Mouse (Mus musculus) forebrain, embryonic 11.5 days (tissue): ENCODE results near the gene Gm7929. TPM values are rescaled to one million over a fixed set of nuclear protein-coding genes. Genes with fewer than 3 reads are reported as not detected.
"Not testable (repeated sequence)": the region's sequence is repeated elsewhere in the genome, so short reads cannot be mapped to it uniquely, and the experiment has no call there.

Experiments used
- ATAC-seq: fragments of 200-750 bp; cut with Nextera tagmentation; replicated peaks from 2 replicates; pipeline ENCODE4 v1.8.0; 2017; ENCODE audit warnings: moderate TSS enrichment; ENCODE audit not compliant: low FRiP score
- DNase-seq: peaks from one replicate; pipeline ENCODE4 v3.0.0-alpha.2; 2017; ENCODE audit warnings: low spot score
- H3K27ac ChIP-seq: fragments of 300-500 bp; sonication (generic); 2 replicates; pipeline ENCODE4 v1.5.1; 2014; ENCODE audit warnings: low read depth, low read length
- H3K27me3 ChIP-seq: fragments of 300-500 bp; sonication (generic); 2 replicates; pipeline ENCODE4 v1.6.1; 2014; ENCODE audit warnings: mild to moderate bottlenecking, low read length, mixed read lengths; ENCODE audit not compliant: control insufficient read depth, insufficient read depth
- H3K36me3 ChIP-seq: fragments of 300-500 bp; sonication (generic); 2 replicates; pipeline ENCODE4 v1.6.1; 2014; ENCODE audit warnings: mild to moderate bottlenecking, low read length, moderate library complexity, mixed read lengths; ENCODE audit not compliant: control insufficient read depth, insufficient read depth
- H3K4me1 ChIP-seq: fragments of 300-500 bp; sonication (generic); replicated peaks from 2 replicates; pipeline ENCODE4 v1.6.1; 2014; ENCODE audit warnings: low read length, mixed read lengths; ENCODE audit not compliant: control insufficient read depth, insufficient read depth
- H3K4me2 ChIP-seq: fragments of 300-500 bp; sonication (generic); 2 replicates; pipeline ENCODE4 v1.6.1; 2014; ENCODE audit warnings: low read depth, mild to moderate bottlenecking, low read length, moderate library complexity, mixed read lengths; ENCODE audit not compliant: severe bottlenecking
- H3K4me3 ChIP-seq: fragments of 300-500 bp; sonication (generic); 2 replicates; pipeline ENCODE4 v1.5.1; 2014; ENCODE audit warnings: low read depth, low read length
- H3K9ac ChIP-seq: fragments of 300-500 bp; sonication (generic); 2 replicates; pipeline ENCODE4 v1.6.1; 2014; ENCODE audit warnings: low read length
- H3K9me3 ChIP-seq: fragments of 300-500 bp; sonication (generic); 2 replicates; pipeline ENCODE4 v1.6.1; 2016; ENCODE audit warnings: low read length, mixed read lengths; ENCODE audit not compliant: control insufficient read depth
- WGBS: fragments of 180-500 bp; shearing (Covaris S2); extraction: QIAGEN DNeasy Blood & Tissue Kit; methylation state at CpG from one replicate; pipeline ENCODE4 v1.1.7; 2014; 5-methylcytosine and 5-hydroxymethylcytosine counted together
- polyA plus RNA-seq: library from polyadenylated mRNA; unstranded; fragments of >200 nt; fragmentation: Nextera tagmentation; extraction: Ambion mirVana; gene quantifications from 2 replicates; pipeline ENCODE4 v1.2.1, GENCODE M21; 2014

The Gm7929 gene
- not detected in 2 replicates for polyA plus RNA-seq

DNA sequence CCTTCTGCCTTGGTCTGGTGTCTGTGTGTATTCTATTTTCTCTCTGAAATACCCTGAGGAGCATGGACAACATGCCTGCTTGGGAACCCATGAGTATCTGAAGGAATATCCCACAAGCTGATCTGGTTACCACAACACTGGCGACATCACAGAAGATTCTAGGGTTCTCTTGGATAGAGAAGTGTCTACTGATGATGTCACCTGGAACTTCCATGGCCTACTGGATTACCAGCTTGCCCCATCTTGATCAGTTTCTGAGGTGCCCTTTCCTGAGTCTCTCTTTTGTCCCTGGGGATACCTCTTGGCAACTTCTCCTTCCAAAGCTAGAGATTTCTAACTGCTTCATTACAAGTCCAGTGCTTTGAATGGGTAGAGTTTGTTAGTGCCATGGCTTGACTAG is at the start of gene Gm7929:
Gene Gm7929, minus strand, starts transcription at position 101 of the 400 bp plus-strand sequence.
- not testable (repeated sequence) for H3K27me3 ChIP-seq, DNase-seq, H3K36me3 ChIP-seq, H3K4me3 ChIP-seq, H3K9me3 ChIP-seq, H3K27ac ChIP-seq, H3K9ac ChIP-seq, ATAC-seq, H3K4me1 ChIP-seq, H3K4me2 ChIP-seq
- no CpG with 5 or more reads among the region's 1 CpGs for WGBS

DNA sequence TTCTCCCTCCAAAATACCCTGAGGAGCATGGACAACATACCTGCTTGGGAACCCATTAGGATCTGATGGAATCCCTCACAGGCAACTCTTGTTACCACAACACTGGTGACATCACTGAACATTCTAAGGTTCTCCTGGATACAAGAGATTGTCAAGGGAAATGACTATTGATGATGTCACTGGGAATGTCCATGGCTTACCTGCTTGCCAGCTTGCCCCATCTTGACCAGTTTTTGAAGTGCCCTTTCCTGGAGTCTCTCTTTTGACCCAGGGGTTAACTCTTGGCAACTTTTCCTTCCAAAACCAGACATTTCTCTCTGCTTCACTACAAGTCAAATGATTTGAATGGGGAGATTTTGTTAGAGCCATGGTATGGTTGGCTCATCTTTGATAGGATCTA is 21.9 kb upstream of the Gm7929 start, which contains the start of gene Gm47189:
Gene Gm47189, minus strand, starts transcription at position 101 of the 400 bp plus-strand sequence.
- not testable (repeated sequence) for H3K27me3 ChIP-seq, H3K9me3 ChIP-seq, H3K27ac ChIP-seq, H3K4me2 ChIP-seq, H3K4me3 ChIP-seq, H3K9ac ChIP-seq, H3K4me1 ChIP-seq, DNase-seq, ATAC-seq, H3K36me3 ChIP-seq

DNA sequence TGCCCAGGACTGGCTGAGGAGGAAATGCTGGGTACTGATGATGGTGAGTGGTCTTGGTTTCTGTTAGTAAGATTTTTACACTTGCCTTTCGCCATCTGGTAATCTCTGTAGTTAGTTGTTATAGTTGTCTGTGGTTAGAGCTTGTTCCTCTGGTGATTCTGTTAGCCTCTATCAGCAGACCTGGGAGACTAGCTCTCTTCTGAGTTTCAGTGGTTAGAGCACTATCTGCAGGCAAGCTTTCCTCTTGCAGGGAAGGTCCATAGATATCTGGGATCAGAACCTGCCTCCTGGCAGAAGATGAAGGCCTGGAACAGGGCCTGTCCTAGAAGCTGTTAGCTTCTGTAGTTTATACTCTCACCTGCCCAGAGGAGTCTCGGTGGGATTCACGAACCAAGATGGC is 5.5 kb upstream of the Gm7929 start:
- H3K4me1 ChIP-seq, H3K4me3 ChIP-seq, H3K9ac ChIP-seq, H3K27ac ChIP-seq, H3K4me2 ChIP-seq, H3K27me3 ChIP-seq, ATAC-seq, H3K9me3 ChIP-seq, H3K36me3 ChIP-seq, DNase-seq: not testable (repeated sequence)
- 84% methylated on average over 2 of the region's 3 CpGs for WGBS

DNA sequence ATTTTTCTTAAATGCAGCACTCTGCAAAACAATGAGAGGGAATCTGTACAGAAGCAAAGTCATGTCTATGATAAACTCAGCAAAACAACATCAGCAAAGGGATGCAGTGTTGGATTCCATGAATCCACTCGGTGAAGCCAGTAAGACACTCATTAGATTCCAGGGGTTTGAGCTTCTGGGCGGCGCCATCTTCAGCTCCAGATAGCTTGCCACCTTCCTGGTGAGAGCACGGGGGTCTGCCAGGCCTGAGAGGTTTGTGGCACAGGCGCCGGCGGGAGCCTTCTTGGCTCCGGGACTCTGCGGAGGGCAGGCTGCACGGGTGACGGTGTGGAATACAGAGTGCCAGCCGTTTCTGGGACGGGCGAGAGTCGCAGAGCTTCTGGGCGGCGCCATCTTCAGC is 27.0 kb downstream of the Gm7929 start:
- H3K36me3 ChIP-seq, H3K9ac ChIP-seq, H3K9me3 ChIP-seq, H3K27ac ChIP-seq, ATAC-seq, H3K4me3 ChIP-seq, H3K27me3 ChIP-seq, H3K4me1 ChIP-seq, H3K4me2 ChIP-seq: not testable (repeated sequence)
- 68% methylated on average over 14 of the region's 17 CpGs for WGBS
- peak; percentile 16 for DNase-seq

DNA sequence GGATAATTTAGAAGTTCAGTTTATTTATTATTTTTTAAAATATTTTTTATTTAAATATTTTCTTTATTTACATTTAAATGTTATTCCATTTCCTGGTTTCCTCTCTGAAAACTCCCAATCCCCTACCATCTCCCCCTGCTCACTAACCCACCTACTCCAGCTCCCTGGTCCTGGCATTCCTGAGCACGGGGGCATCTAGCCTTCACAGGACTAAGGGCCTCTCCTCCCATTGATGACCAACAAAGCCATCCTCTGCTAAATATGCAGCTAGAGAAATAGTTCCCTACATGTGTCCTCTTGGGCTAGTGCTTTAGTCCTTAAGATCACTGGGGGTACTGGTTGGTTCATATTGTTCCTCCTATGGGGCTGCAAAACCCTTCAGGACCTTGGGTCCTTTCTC is 33.2 kb downstream of the Gm7929 start:
- not testable (repeated sequence) for H3K4me1 ChIP-seq, ATAC-seq, H3K27ac ChIP-seq, H3K27me3 ChIP-seq, H3K9ac ChIP-seq, H3K9me3 ChIP-seq, H3K4me3 ChIP-seq, H3K36me3 ChIP-seq, H3K4me2 ChIP-seq
- peak; percentile 15 for DNase-seq
- WGBS = 79% methylated on average over 1 of the region's 1 CpGs

DNA sequence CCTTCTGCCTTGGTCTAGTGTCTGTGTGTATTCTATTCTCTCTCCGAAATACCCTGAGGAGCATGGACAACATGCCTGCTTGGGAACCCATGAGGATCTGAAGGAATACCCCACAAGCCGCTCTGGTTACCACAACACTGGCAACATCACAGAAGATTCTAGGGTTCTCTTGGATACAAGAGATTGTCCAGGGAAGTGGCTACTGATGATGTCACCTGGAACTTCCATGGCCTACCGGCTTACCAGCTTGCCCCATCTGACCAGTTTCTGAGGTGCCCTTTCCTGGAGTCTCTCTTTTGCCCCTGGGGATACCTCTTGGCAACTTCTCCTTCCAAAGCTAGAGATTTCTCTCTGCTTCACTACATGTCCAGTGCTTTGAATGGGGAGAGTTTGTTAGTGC is 48.6 kb downstream of the Gm7929 start, which contains the start of gene Gm8068:
Gene Gm8068, minus strand, starts transcription at position 101 of the 400 bp plus-strand sequence.
- not testable (repeated sequence) for H3K36me3 ChIP-seq, H3K9me3 ChIP-seq, H3K27ac ChIP-seq, ATAC-seq, H3K9ac ChIP-seq, H3K4me3 ChIP-seq, H3K27me3 ChIP-seq, H3K4me2 ChIP-seq, DNase-seq, H3K4me1 ChIP-seq
- no CpG with 5 or more reads among the region's 3 CpGs for WGBS

Other genes with a start within 250 kb of the Gm7929 start
- not detected in 2 replicates for gene Gm7970, start 195.0 kb downstream of the Gm7929 start, polyA plus RNA-seq
- not detected in 2 replicates for gene 1700049E17Rik2, start 177.4 kb downstream of the Gm7929 start, polyA plus RNA-seq
- gene Gm3072, start 126.0 kb downstream of the Gm7929 start, polyA plus RNA-seq = not detected in 2 replicates
- not detected in 2 replicates for gene Gm3676, start 104.1 kb downstream of the Gm7929 start, polyA plus RNA-seq
- gene Gm8068, start 48.7 kb downstream of the Gm7929 start, polyA plus RNA-seq = not detected in 2 replicates
- gene Gm47189, start 21.8 kb upstream of the Gm7929 start, polyA plus RNA-seq = not detected in 2 replicates
- not detected in 2 replicates for gene Gm7980, start 156.7 kb upstream of the Gm7929 start, polyA plus RNA-seq
- not detected in 2 replicates for gene 1700049E17Rik1, start 174.3 kb upstream of the Gm7929 start, polyA plus RNA-seq
- gene 1700024B05Rik, start 193.4 kb upstream of the Gm7929 start, polyA plus RNA-seq = not detected in 2 replicates
- gene Gm6401, start 217.3 kb upstream of the Gm7929 start, polyA plus RNA-seq = not detected in 2 replicates
- not detected in 2 replicates for gene Gm3543, start 232.7 kb upstream of the Gm7929 start, polyA plus RNA-seq